Mouse (Mus musculus): ENCODE measurements around the gene Camp. TPM values are rescaled to one million over a fixed set of nuclear protein-coding genes. Genes with fewer than 3 reads are reported as not detected.
"Not testable (repeated sequence)": the region's sequence is repeated elsewhere in the genome, so short reads cannot be mapped to it uniquely, and the experiment has no call there.

The Camp gene
- polyA plus RNA-seq, 1 experiment: 4,579 TPM

DNA sequence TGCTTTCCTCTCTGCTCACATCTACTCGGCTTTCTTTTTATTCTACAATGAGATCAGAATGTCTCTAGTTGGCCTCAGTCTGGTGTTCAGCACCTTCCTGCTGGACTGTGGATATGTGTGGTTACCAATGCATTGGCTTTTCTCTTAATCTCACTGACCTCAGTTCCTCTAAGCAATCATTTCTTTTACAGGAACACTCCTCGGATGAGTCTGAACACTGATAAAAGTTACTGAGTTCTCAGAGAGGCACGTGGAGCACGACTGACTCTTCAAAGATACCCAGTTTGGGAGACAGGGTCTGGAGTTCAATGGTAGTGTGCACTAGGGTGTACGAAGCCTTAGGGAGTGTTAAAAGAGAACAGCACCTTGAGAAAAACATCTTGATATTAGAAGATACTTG is 23.2 kb downstream of the Camp start:
- WGBS: 39% methylated on average over 5 of the region's 5 CpGs
- no peak for TF ChIP-seq CTCF (IDR thresholded peaks at IDR 0.05; ENCODE audit: control insufficient read depth, insufficient read depth, low read length)
- TF ChIP-seq POLR2A (IDR thresholded peaks at IDR 0.05; ENCODE audit: borderline replicate concordance, control insufficient read depth, low read depth, low read length): no peak
- H3K27ac ChIP-seq (ENCODE audit: control insufficient read depth, insufficient read depth, low read depth, low read length, poor library complexity): no peak overlapping the region

DNA sequence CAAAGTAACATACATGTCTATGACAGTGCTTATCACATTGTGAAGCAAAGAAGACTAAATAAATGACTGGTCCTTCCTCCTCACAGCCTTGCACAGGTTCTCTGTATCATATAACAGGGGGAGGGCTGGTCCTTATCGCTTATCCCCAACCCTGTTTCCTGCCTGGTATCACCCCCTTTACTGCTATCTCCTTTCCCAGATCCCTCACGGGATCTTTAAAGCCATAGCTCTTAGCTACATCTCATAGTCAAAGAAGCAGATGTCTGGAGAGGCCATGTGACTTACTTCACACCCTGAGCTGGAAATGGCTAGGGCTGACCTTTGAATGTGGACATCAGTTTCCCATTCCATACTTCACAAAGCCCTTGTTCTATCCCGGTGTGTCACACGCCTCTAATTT is 23.7 kb downstream of the Camp start:
- 36% methylated on average over 4 of the region's 4 CpGs for WGBS
- TF ChIP-seq CTCF (IDR thresholded peaks at IDR 0.05; ENCODE audit: control insufficient read depth, insufficient read depth, low read length) (no peak), POLR2A (IDR thresholded peaks at IDR 0.05; ENCODE audit: borderline replicate concordance, control insufficient read depth, low read depth, low read length) (no peak)
- H3K4me3 ChIP-seq (replicated peaks; ENCODE audit: control insufficient read depth, low read depth, low read length): no peak overlapping the region
- H3K4me1 ChIP-seq (ENCODE audit: control insufficient read depth, insufficient read depth, low read length): no peaks in the 10 kb centered on the region
- H3K27ac ChIP-seq (ENCODE audit: control insufficient read depth, insufficient read depth, low read depth, low read length, poor library complexity): no peak overlapping the region

More for the DNA sequence above, 23.2 kb downstream of the Camp start:
- H3K4me3 ChIP-seq (replicated peaks; ENCODE audit: control insufficient read depth, low read depth, low read length): no peak overlapping the region
- H3K4me1 ChIP-seq (ENCODE audit: control insufficient read depth, insufficient read depth, low read length): no peaks in the 10 kb centered on the region

DNA sequence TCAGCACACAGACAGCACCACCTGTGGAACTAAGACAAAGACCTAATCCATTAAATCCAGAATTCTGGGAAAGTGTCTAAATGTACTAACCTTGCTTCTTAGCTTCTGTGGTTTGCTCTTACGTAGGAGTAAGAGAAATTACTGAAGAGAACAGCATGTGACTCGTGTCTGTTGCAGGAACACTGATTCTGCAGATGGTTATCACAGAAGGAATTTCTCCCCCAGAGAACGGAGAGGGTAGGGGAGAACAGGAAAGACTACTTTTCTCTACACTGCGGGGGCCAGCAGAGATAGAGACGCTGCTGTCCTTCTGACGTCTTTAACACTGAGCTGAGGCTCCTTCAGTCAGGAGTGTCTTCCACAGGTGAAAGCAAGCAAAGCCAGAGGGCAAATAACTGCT is 33.1 kb downstream of the Camp start:
- Histone ChIP-seq H3K4me1 (ENCODE audit: control insufficient read depth, insufficient read depth, low read length) (no peaks in the 10 kb centered on the region), H3K27ac (ENCODE audit: control insufficient read depth, insufficient read depth, low read depth, low read length, poor library complexity) (no peak overlapping the region), H3K4me3 (replicated peaks; ENCODE audit: control insufficient read depth, low read depth, low read length) (no peak overlapping the region)
- TF ChIP-seq POLR2A (IDR thresholded peaks at IDR 0.05; ENCODE audit: borderline replicate concordance, control insufficient read depth, low read depth, low read length) (no peak), CTCF (IDR thresholded peaks at IDR 0.05; ENCODE audit: control insufficient read depth, insufficient read depth, low read length) (no peak)
- WGBS: 31% methylated on average over 6 of the region's 6 CpGs

DNA sequence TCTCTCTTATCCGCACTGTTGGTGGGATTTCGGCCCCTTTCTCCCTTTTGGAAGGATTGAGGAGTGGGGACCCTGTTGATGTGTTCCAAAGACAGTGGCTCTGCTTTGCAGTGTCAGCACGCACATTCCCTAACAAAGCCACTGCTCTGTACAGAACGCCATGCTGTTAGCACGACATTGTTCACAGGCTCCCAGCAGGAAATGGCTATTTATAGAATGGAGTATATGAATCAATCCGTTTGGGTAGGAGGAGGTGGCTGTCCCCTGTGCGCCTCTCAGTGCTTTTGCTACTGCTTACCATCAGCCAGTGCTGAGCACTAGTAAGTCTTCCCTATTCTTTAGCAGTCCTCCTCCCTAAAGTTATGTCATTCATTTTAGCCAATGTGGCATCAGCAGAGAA is 36.0 kb downstream of the Camp start:
- Histone ChIP-seq H3K4me3 (replicated peaks; ENCODE audit: control insufficient read depth, low read depth, low read length) (no peak overlapping the region), H3K4me1 (ENCODE audit: control insufficient read depth, insufficient read depth, low read length) (no peaks in the 10 kb centered on the region), H3K27ac (ENCODE audit: control insufficient read depth, insufficient read depth, low read depth, low read length, poor library complexity) (no peak overlapping the region)
- TF ChIP-seq CTCF (IDR thresholded peaks at IDR 0.05; ENCODE audit: control insufficient read depth, insufficient read depth, low read length) (no peak), POLR2A (IDR thresholded peaks at IDR 0.05; ENCODE audit: borderline replicate concordance, control insufficient read depth, low read depth, low read length) (no peak)
- 34% methylated on average over 7 of the region's 7 CpGs for WGBS

DNA sequence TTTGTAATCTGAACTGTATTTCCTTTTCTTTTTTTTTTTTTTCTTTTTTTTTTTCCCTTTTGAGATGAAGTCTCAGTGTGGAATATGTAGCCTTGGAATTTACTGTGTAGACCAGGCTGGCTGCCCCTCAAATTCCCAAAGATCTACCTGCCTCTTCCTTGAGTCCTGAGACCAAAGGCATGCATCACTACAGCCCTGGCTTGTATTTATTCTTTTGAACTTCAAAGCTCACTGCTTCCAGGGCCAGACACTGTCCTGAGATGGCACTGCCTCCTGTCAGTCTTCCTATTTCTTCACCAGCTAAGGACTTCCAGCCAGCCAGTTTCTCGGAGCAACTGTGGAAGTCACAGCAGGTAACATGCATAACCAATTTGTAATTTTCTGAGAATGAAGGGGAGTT is 37.4 kb downstream of the Camp start, which contains the start of gene Spink8:
Gene Spink8 (plus strand): TSS at position 301 of the 400 bp plus-strand sequence.
- Histone ChIP-seq H3K4me1 (ENCODE audit: control insufficient read depth, insufficient read depth, low read length) (no peaks in the 10 kb centered on the region), H3K27ac (ENCODE audit: control insufficient read depth, insufficient read depth, low read depth, low read length, poor library complexity) (no peak within 1 kb of the TSS), H3K4me3 (replicated peaks; ENCODE audit: control insufficient read depth, low read depth, low read length) (no peak within 1 kb of the TSS)
- WGBS: 75% methylated on average over 1 of the region's 1 CpGs
- TF ChIP-seq POLR2A (IDR thresholded peaks at IDR 0.05; ENCODE audit: borderline replicate concordance, control insufficient read depth, low read depth, low read length) (no peak), CTCF (IDR thresholded peaks at IDR 0.05; ENCODE audit: control insufficient read depth, insufficient read depth, low read length) (no peak)

DNA sequence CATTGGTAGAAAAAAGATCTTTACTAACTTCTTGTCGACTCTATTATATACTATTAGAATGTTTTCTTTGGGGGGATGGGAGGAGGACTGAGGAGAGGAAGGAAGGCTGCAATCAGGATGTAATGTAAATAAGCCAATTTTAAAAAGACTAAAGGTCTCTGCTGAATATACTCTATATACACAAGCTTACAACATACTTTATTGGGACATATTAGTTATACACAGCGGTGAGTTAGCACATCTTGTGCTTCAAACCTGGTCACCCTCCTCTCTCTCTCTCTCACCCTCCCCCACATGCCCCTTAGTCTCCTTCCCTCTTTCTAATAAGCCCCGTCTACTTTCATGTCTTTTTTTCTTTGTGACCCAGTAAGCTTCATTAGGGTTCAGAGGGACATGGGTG is 41.5 kb downstream of the Camp start:
- no peaks in the 10 kb centered on the region; the same call in 1 of the 2 replicates for H3K4me1 ChIP-seq (ENCODE audit: control insufficient read depth, insufficient read depth, low read length)
- H3K27ac ChIP-seq (ENCODE audit: control insufficient read depth, insufficient read depth, low read depth, low read length, poor library complexity): no peak overlapping the region
- WGBS: 15% methylated on average over 3 of the region's 3 CpGs
- TF ChIP-seq CTCF (IDR thresholded peaks at IDR 0.05; ENCODE audit: control insufficient read depth, insufficient read depth, low read length) (no peak), POLR2A (IDR thresholded peaks at IDR 0.05; ENCODE audit: borderline replicate concordance, control insufficient read depth, low read depth, low read length) (no peak)
- no peak overlapping the region for H3K4me3 ChIP-seq (replicated peaks; ENCODE audit: control insufficient read depth, low read depth, low read length)

DNA sequence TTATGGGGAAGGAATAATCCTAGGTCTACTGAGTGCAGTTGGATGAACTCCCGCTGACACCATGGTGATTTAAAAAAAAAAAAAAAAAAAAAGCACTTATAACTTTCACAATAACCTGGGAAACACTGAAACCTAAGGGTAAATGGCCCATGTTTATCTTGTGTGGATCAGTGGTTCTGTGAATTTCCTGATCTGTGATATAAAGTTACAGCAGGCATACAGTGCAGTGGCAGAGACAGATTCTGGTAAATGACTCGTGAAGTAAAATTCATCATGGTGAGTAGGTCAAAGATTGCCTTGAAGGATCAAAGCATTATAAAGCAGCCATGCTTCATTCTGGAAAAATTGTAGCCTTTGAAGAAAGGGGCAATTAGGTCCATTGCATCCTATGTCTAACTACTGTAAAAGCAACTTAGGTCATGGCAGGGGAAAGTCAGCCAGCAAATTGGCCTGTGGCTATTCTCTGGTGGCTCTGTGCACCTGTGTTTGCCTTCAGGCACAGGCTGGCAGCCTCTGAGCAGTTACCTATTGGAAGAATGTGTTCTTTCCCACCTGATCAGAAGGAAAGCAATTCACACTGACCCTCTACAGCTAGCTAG is 42.6 kb downstream of the Camp start:
- no peaks in the 10 kb centered on the region; the same call in 1 of the 2 replicates for H3K4me1 ChIP-seq (ENCODE audit: control insufficient read depth, insufficient read depth, low read length)
- no peak overlapping the region for H3K4me3 ChIP-seq (replicated peaks; ENCODE audit: control insufficient read depth, low read depth, low read length)
- H3K27ac ChIP-seq (ENCODE audit: control insufficient read depth, insufficient read depth, low read depth, low read length, poor library complexity): no peak overlapping the region
- TF ChIP-seq CTCF (IDR thresholded peaks at IDR 0.05; ENCODE audit: control insufficient read depth, insufficient read depth, low read length): no peak
- TF ChIP-seq POLR2A (IDR thresholded peaks at IDR 0.05; ENCODE audit: borderline replicate concordance, control insufficient read depth, low read depth, low read length): no peak
- WGBS: 77% methylated on average over 2 of the region's 2 CpGs

DNA sequence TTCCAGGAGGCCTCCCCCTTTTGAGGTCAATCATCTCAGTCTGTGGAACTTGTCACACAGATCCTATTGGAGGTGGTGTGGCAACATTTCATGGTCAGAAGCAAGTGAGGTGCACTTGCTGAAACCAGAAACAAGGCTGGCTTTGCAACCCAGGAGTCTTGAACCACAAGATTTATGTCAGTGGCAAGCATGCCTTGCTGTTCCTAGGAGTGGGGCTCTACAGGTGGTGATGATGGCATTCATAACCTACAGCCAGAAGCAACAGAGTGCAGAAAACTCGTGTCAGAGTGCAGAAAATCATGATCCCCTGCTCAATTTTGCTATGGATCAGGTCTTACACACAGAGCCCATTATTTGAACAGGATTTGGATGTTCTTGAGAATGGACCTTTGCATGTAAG is 43.2 kb downstream of the Camp start:
- no peaks in the 10 kb centered on the region; the same call in 1 of the 2 replicates for H3K4me1 ChIP-seq (ENCODE audit: control insufficient read depth, insufficient read depth, low read length)
- 52% methylated on average over 1 of the region's 1 CpGs for whole genome bisulfite sequencing
- no peak for TF ChIP-seq CTCF (IDR thresholded peaks at IDR 0.05; ENCODE audit: control insufficient read depth, insufficient read depth, low read length)
- no peak for TF ChIP-seq POLR2A (IDR thresholded peaks at IDR 0.05; ENCODE audit: borderline replicate concordance, control insufficient read depth, low read depth, low read length)
- H3K27ac ChIP-seq (ENCODE audit: control insufficient read depth, insufficient read depth, low read depth, low read length, poor library complexity): no peak overlapping the region
- no peak overlapping the region for H3K4me3 ChIP-seq (replicated peaks; ENCODE audit: control insufficient read depth, low read depth, low read length)

DNA sequence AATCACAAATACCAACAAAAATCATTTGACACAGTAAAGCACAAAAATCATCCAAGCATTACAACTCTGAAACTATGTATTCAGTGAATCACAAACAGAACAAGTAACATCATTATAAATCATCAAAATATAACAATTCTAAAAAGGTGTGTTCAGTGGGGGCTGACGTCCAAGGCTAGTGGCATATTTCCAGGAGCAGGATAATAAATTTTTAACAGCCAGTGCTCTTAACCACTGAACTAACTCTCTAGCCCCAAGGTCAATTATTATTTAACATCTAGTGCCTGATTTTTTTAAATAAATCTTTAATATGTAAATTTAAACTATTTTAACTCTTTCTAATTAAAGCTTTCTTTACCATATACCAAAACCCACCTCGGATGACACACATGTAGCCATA is 43.8 kb downstream of the Camp start:
- H3K4me3 ChIP-seq (replicated peaks; ENCODE audit: control insufficient read depth, low read depth, low read length); H3K27ac ChIP-seq (ENCODE audit: control insufficient read depth, insufficient read depth, low read depth, low read length, poor library complexity); H3K4me1 ChIP-seq (ENCODE audit: control insufficient read depth, insufficient read depth, low read length): not testable (repeated sequence)
- WGBS: 82% methylated on average over 2 of the region's 2 CpGs

Measured in bone marrow, adult 2 months (tissue).